Mouse (Mus musculus) hindbrain, embryonic 13.5 days (tissue): ENCODE data around the gene Rack1. TPM values are rescaled to one million over a fixed set of nuclear protein-coding genes. Genes with fewer than 3 reads are reported as not detected.
"Not testable (repeated sequence)": the region's sequence is repeated elsewhere in the genome, so short reads cannot be mapped to it uniquely, and the experiment has no call there.

Experiments used
- ATAC-seq: fragments of 200-750 bp; cut with Nextera tagmentation; 2 replicates; pipeline ENCODE4 v1.8.0; 2017; ENCODE audit warnings: moderate TSS enrichment; ENCODE audit not compliant: low FRiP score
- H3K27ac ChIP-seq: fragments of 300-500 bp; sonication (generic); 2 replicates; pipeline ENCODE4 v1.5.1; 2015; ENCODE audit warnings: inconsistent platforms, mild to moderate bottlenecking, moderate library complexity
- H3K27me3 ChIP-seq: fragments of 300-500 bp; sonication (generic); 2 replicates; pipeline ENCODE4 v1.6.1; 2015; ENCODE audit warnings: mild to moderate bottlenecking, inconsistent platforms
- H3K36me3 ChIP-seq: fragments of 300-500 bp; sonication (generic); 2 replicates; pipeline ENCODE4 v1.6.1; 2015; ENCODE audit warnings: mild to moderate bottlenecking, inconsistent platforms
- H3K4me1 ChIP-seq: fragments of 300-500 bp; sonication (generic); replicated peaks from 2 replicates; pipeline ENCODE4 v1.6.1; 2015; ENCODE audit warnings: inconsistent platforms
- H3K4me2 ChIP-seq: fragments of 300-500 bp; sonication (generic); 2 replicates; pipeline ENCODE4 v1.6.1; 2015; ENCODE audit warnings: inconsistent platforms, mild to moderate bottlenecking, moderate library complexity
- H3K4me3 ChIP-seq: fragments of 300-500 bp; sonication (generic); 2 replicates; pipeline ENCODE4 v1.5.1; 2015; ENCODE audit warnings: mild to moderate bottlenecking, inconsistent platforms
- H3K9ac ChIP-seq: fragments of 300-500 bp; sonication (generic); 2 replicates; pipeline ENCODE4 v1.6.1; 2015; ENCODE audit warnings: mild to moderate bottlenecking, inconsistent platforms
- H3K9me3 ChIP-seq: fragments of 300-500 bp; sonication (generic); 2 replicates; pipeline ENCODE4 v1.6.1; 2016; ENCODE audit warnings: inconsistent platforms
- WGBS: fragments of 180-500 bp; shearing (Covaris S2); methylation state at CpG from one replicate; pipeline ENCODE4 v1.1.7; 2015; 5-methylcytosine and 5-hydroxymethylcytosine counted together
- polyA plus RNA-seq: library from polyadenylated mRNA; unstranded; fragments of >200 nt; fragmentation: Nextera tagmentation; extraction: Ambion mirVana; gene quantifications from 2 replicates; pipeline ENCODE4 v1.2.1, GENCODE M21; 2015

Rack1 gene
- polyA plus RNA-seq, 1 experiment from 2014 or later: 448 TPM

GRCm38 (mm10) chr11:48824311-48824830 lies 24.2 kb downstream of the Rack1 start:
- H3K9ac ChIP-seq: no peak overlapping the region
- peak overlapping the region; percentile 51 for H3K4me2 ChIP-seq
- peaks cover 32% of the 10 kb centered on the region for H3K27me3 ChIP-seq
- WGBS: 3% methylated on average over 22 of the region's 22 CpGs
- H3K36me3 ChIP-seq: no peaks in the 10 kb centered on the region
- H3K4me3 ChIP-seq: peak overlapping the region; percentile 27
- no peaks in the 10 kb centered on the region for H3K9me3 ChIP-seq
- no peak for ATAC-seq
- no peak overlapping the region for H3K27ac ChIP-seq
- peaks cover 18% of the 10 kb centered on the region for H3K4me1 ChIP-seq

GRCm38 (mm10) chr11:48825979-48826751 lies 26.0 kb downstream of the Rack1 start, which contains the start of the genes Trim7 and Gm12184:
Gene Trim7 (plus strand): TSS chr11:48826140.
Gene Gm12184 (minus strand): TSS chr11:48826655.
- peak within 1 kb of the TSS; percentile 39; the same call in 1 of the 2 replicates for H3K9ac ChIP-seq
- not testable (repeated sequence) for H3K9me3 ChIP-seq, H3K36me3 ChIP-seq
- H3K4me1 ChIP-seq: peaks cover 18% of the 10 kb centered on the region
- peak within 1 kb of the TSS; percentile 45 for H3K4me3 ChIP-seq
- H3K4me2 ChIP-seq: peak within 1 kb of the TSS; percentile 58
- peak; percentile 83 for ATAC-seq
- under 1% methylated on average over 40 of the region's 92 CpGs for WGBS
- H3K27me3 ChIP-seq: peaks cover 34% of the 10 kb centered on the region
- H3K27ac ChIP-seq: peak within 1 kb of the TSS; percentile 48; the same call in 1 of the 2 replicates

DNA sequence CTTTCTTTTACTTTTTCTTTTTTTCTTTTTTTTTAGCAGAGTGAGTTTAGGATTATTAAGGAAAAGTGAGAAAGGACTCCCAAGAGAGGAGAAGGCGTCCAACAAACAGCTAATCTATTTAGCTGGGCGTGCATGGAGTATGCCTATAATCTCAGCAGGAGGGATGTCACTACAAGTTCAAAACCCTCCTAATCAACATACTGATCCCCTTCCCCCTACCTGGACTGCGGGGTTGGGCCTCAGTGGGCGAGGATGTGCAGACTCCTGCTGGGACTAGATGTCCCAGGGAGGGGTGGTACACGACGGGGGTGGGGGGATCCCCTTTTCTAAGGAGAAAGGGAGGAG lies 26.6 kb downstream of the Rack1 start:
- under 1% methylated on average over 6 of the region's 6 CpGs for WGBS
- Histone ChIP-seq H3K4me2 (peak overlapping the region; percentile 58), H3K9me3 (no peaks in the 10 kb centered on the region), H3K36me3 (no peaks in the 10 kb centered on the region), H3K4me3 (peak overlapping the region; percentile 45), H3K27me3 (peaks cover 32% of the 10 kb centered on the region), H3K4me1 (peaks cover 18% of the 10 kb centered on the region), H3K9ac (peak overlapping the region; percentile 39; the same call in 1 of the 2 replicates), H3K27ac (no peak overlapping the region)
- no peak for ATAC-seq

- 70% methylated on average over 6 of the region's 6 CpGs for WGBS
These were observed 27.8 kb downstream of the Rack1 start for GRCm38 (mm10) chr11:48827926-48828325.

GRCm38 (mm10) chr11:48830279-48830678 lies 30.1 kb downstream of the Rack1 start:
- Histone ChIP-seq H3K9me3 (no peaks in the 10 kb centered on the region), H3K4me1 (peaks cover 10% of the 10 kb centered on the region), H3K27me3 (peaks cover 13% of the 10 kb centered on the region; the same call in 1 of the 2 replicates), H3K27ac (no peak overlapping the region), H3K36me3 (no peaks in the 10 kb centered on the region), H3K4me2 (no peak overlapping the region), H3K9ac (no peak overlapping the region), H3K4me3 (no peak overlapping the region)
- 84% methylated on average over 2 of the region's 2 CpGs for WGBS
- ATAC-seq: no peak

More at GRCm38 (mm10) chr11:48827926-48828325, 27.8 kb downstream of the Rack1 start:
- H3K4me3 ChIP-seq: no peak overlapping the region
- H3K27me3 ChIP-seq: peaks cover 25% of the 10 kb centered on the region
- no peaks in the 10 kb centered on the region for H3K36me3 ChIP-seq
- no peak overlapping the region for H3K4me2 ChIP-seq
- no peaks in the 10 kb centered on the region for H3K9me3 ChIP-seq
- no peak overlapping the region for H3K27ac ChIP-seq
- no peak for ATAC-seq
- peaks cover 18% of the 10 kb centered on the region for H3K4me1 ChIP-seq
- no peak overlapping the region for H3K9ac ChIP-seq

- ATAC-seq: no peak
- H3K4me2 ChIP-seq: no peak overlapping the region
- WGBS: 74% methylated on average over 2 of the region's 2 CpGs
- H3K4me1 ChIP-seq: peaks cover 10% of the 10 kb centered on the region
- H3K36me3 ChIP-seq: no peaks in the 10 kb centered on the region
- H3K9ac ChIP-seq: no peak overlapping the region
- no peak overlapping the region for H3K4me3 ChIP-seq
- no peaks in the 10 kb centered on the region for H3K9me3 ChIP-seq
- H3K27ac ChIP-seq: no peak overlapping the region
- peaks cover 21% of the 10 kb centered on the region for H3K27me3 ChIP-seq
These were observed 31.1 kb downstream of the Rack1 start for GRCm38 (mm10) chr11:48831273-48831672.

- Histone ChIP-seq H3K9me3 (no peaks in the 10 kb centered on the region), H3K4me2 (peak overlapping the region; percentile 60), H3K4me1 (peaks cover 7% of the 10 kb centered on the region; the same call in 1 of the 2 replicates), H3K27me3 (peaks cover 21% of the 10 kb centered on the region), H3K4me3 (peak overlapping the region; percentile 54), H3K36me3 (no peaks in the 10 kb centered on the region), H3K9ac (no peak overlapping the region), H3K27ac (no peak overlapping the region)
- WGBS: 46% methylated on average over 9 of the region's 9 CpGs
- no peak for ATAC-seq
These were observed 33.1 kb downstream of the Rack1 start for GRCm38 (mm10) chr11:48833078-48833730.

- peak overlapping the region; percentile 54 for H3K4me3 ChIP-seq
- under 1% methylated on average over 30 of the region's 30 CpGs for WGBS
- peak overlapping the region; percentile 60 for H3K4me2 ChIP-seq
- H3K4me1 ChIP-seq: peaks cover 12% of the 10 kb centered on the region; the same call in 1 of the 2 replicates
- no peaks in the 10 kb centered on the region for H3K36me3 ChIP-seq
- H3K27ac ChIP-seq: peak overlapping the region; percentile 66
- no peaks in the 10 kb centered on the region for H3K9me3 ChIP-seq
- peak overlapping the region; percentile 68 for H3K9ac ChIP-seq
- peaks cover 21% of the 10 kb centered on the region for H3K27me3 ChIP-seq
- ATAC-seq: peak; percentile 89
These were observed 33.9 kb downstream of the Rack1 start for GRCm38 (mm10) chr11:48833731-48834639.

- H3K27ac ChIP-seq: no peak overlapping the region
- ATAC-seq: no peak
- no peak overlapping the region for H3K4me3 ChIP-seq
- no peaks in the 10 kb centered on the region for H3K36me3 ChIP-seq
- H3K9ac ChIP-seq: no peak overlapping the region
- no peak overlapping the region for H3K4me2 ChIP-seq
- H3K27me3 ChIP-seq: peaks cover 33% of the 10 kb centered on the region
- H3K4me1 ChIP-seq: peaks cover 12% of the 10 kb centered on the region; the same call in 1 of the 2 replicates
- H3K9me3 ChIP-seq: no peaks in the 10 kb centered on the region
- WGBS: 82% methylated on average over 6 of the region's 6 CpGs
These were observed 35.8 kb downstream of the Rack1 start for GRCm38 (mm10) chr11:48835923-48836322.

GRCm38 (mm10) chr11:48836990-48837309 lies 36.8 kb downstream of the Rack1 start:
- H3K27ac ChIP-seq: peak overlapping the region; percentile 78; the same call in 1 of the 2 replicates
- 0 out of 2 replicates have a peak, but pooled peaks have one; percentile 2 for ATAC-seq
- peaks cover 12% of the 10 kb centered on the region; the same call in 1 of the 2 replicates for H3K4me1 ChIP-seq
- WGBS: 6% methylated on average over 11 of the region's 11 CpGs
- peaks cover 33% of the 10 kb centered on the region for H3K27me3 ChIP-seq
- H3K9ac ChIP-seq: peak overlapping the region; percentile 85
- no peaks in the 10 kb centered on the region for H3K9me3 ChIP-seq
- peak overlapping the region; percentile 86 for H3K4me3 ChIP-seq
- H3K36me3 ChIP-seq: no peaks in the 10 kb centered on the region
- peak overlapping the region; percentile 85 for H3K4me2 ChIP-seq

DNA sequence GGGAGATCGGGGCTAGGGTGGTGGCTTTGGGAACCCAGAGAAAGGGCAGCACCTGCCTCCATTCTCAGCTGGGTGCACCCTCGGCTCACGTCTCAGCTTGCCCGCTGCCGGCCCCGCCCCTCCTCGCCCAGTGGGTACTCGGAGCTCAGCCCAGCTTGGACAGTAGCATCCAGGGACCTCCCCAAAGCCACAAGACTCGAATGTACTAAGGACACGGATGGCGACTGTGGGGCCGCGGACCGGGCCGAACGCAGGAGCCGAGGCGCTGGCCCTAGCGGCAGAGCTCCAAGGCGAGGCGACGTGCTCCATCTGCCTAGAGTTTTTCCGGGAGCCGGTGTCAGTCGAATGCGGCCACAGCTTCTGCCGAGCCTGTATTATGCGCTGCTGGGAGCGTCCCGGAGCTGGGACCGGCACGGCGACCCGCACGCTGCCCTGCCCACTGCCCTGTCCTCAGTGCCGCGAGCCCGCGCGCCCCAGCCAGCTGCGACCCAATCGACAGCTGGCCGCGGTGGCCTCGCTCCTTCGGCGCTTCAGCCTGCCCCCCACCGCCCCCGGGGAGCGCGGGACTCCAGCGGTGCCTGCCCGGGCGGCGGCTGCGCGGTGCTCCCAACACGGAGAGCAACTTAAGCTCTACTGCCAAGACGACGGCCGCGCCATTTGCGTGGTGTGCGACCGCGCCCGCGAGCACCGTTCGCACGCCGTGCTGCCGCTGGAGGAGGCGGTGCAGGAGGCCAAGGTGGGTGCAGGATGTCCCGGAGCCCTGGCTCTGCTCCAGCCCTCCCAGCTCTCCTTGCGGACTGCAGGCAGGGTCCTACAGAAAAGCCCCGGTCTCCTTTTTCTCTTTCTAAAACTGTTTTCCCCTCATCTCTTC lies 37.4 kb downstream of the Rack1 start:
- peak overlapping the region; percentile 85 for H3K4me2 ChIP-seq
- WGBS: under 1% methylated on average over 77 of the region's 77 CpGs

More for the DNA sequence above, 37.4 kb downstream of the Rack1 start:
- H3K4me3 ChIP-seq: peak overlapping the region; percentile 86
- H3K27me3 ChIP-seq: peaks cover 33% of the 10 kb centered on the region
- peak; percentile 21 for ATAC-seq
- H3K27ac ChIP-seq: peak overlapping the region; percentile 78
- H3K9me3 ChIP-seq: no peaks in the 10 kb centered on the region
- H3K4me1 ChIP-seq: peaks cover 12% of the 10 kb centered on the region; the same call in 1 of the 2 replicates
- peak overlapping the region; percentile 85 for H3K9ac ChIP-seq
- H3K36me3 ChIP-seq: no peaks in the 10 kb centered on the region
